Mouse (Mus musculus) stomach, postnatal 0 days (tissue): ENCODE results near the gene D10Jhu81e.
A peak's percentile ranks its signal among the peaks of the same experiment; 100 is the strongest.

Experiments
- CTCF ChIP-seq: IDR thresholded peaks from 2 replicates; pipeline ENCODE4 v1.5.1; 2016; ENCODE audit warnings: antibody characterized with exemption, low read depth, mild to moderate bottlenecking, moderate library complexity
- EP300 ChIP-seq: optimal IDR thresholded peaks from 2 replicates; pipeline ENCODE3; 2016; ENCODE audit warnings: antibody characterized with exemption

DNA sequence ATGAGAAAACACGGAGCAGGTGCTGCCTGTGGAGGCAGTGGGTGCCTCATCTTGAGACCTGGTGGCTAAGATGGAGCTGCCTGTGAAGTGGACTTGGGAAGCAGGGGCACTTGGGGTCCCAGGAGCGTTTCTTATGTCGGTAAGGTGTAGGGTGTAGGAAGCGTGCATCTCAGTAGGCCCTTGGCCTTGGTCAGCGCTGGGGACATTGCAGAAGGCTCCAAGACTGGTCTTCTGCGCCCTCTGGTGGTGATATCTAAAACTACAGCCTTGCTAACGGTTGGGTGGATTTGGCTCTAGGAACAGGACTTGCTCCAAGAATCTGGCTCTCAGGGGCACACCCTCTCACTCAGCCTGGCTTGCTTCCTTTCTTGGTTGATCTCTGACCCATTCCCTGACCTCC lies 9.7 kb downstream of the D10Jhu81e start:
- TF ChIP-seq CTCF = peak; percentile 97
- TF ChIP-seq EP300 = no peak
